Mouse (Mus musculus): ENCODE results near the gene Ccr3.

The Ccr3 gene

DNA sequence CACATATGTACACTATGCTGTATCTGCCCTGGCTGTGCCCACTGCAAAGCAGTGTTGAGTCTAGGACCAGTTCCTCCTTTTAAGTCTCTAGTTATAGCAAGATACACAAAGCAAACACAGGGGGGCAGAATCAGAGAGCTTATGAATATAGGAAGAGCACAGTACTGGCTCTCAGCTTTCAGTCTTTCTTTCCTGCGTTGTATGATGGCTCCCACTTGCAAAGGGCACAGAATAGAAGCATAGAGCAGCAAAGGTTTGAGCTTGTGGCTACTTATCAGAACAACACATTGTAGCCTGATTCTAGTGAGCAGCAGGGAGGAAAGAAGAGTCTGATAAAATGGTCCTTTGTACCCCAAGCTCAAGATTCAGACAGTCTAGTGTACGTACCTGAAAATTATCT, 35.6 kb upstream of the Ccr3 start:
- no peaks in the 10 kb centered on the region for H3K27me3 ChIP-seq (ENCODE audit: insufficient read depth, low read length)
- no peak for TF ChIP-seq NANOG (IDR thresholded peaks at IDR 0.05; ENCODE audit: borderline replicate concordance, low read length)
- no peak for TF ChIP-seq CTCF (conservative IDR thresholded peaks at IDR 0.05; ENCODE audit: low read length)
- TF ChIP-seq POU5F1 (IDR thresholded peaks at IDR 0.05; ENCODE audit: borderline replicate concordance, low read length): no peak
- no peaks in the 10 kb centered on the region for H3K9me3 ChIP-seq (ENCODE audit: low read length)
- H3K4me3 ChIP-seq (replicated peaks; ENCODE audit: low read length): no peak overlapping the region
- H3K36me3 ChIP-seq (ENCODE audit: insufficient read depth, low read length): no peaks in the 10 kb centered on the region
- no peaks in the 10 kb centered on the region for H3K4me1 ChIP-seq (replicated peaks; ENCODE audit: low read depth, low read length)

GRCm38 (mm10) chr9:123989671-123990070, 32.1 kb upstream of the Ccr3 start:
- Histone ChIP-seq H3K4me3 (replicated peaks; ENCODE audit: low read length) (no peak overlapping the region), H3K36me3 (ENCODE audit: insufficient read depth, low read length) (no peaks in the 10 kb centered on the region), H3K9me3 (ENCODE audit: low read length) (no peaks in the 10 kb centered on the region), H3K4me1 (replicated peaks; ENCODE audit: low read depth, low read length) (no peaks in the 10 kb centered on the region), H3K27me3 (ENCODE audit: insufficient read depth, low read length) (no peaks in the 10 kb centered on the region)
- TF ChIP-seq CTCF (conservative IDR thresholded peaks at IDR 0.05; ENCODE audit: low read length) (no peak), POU5F1 (IDR thresholded peaks at IDR 0.05; ENCODE audit: borderline replicate concordance, low read length) (no peak), NANOG (IDR thresholded peaks at IDR 0.05; ENCODE audit: borderline replicate concordance, low read length) (no peak)

DNA sequence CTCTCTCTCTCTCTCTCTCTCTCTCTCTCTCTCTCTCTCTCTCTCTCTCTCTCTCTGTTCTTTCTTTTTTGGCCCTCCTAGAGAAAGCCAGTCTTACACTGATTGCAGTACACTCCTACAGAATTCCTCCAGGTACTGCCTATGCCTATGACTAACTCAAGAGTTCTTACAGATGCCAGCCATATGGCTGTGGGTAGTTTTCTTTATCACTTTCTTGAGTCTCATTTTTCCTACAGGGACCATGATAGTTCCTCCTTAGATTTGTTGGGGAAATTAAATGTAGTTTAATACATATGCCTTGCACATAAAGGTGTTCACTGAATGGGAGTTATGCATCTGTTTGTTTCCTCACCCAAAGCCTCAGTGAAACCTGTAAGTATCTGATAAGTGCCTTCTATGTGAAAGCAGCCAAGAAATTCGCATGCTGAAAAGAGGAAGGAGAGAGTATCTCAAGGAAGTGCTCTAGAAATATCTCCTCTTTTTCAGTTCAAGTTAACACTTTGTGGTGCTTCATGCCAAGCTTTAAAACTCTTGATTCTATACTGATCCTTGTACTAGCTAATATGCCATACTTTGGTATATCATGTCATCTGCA, 30.4 kb upstream of the Ccr3 start:
- TF ChIP-seq NANOG (IDR thresholded peaks at IDR 0.05; ENCODE audit: borderline replicate concordance, low read length) (no peak), POU5F1 (IDR thresholded peaks at IDR 0.05; ENCODE audit: borderline replicate concordance, low read length) (no peak), CTCF (conservative IDR thresholded peaks at IDR 0.05; ENCODE audit: low read length) (no peak)
- Histone ChIP-seq H3K9me3 (ENCODE audit: low read length) (no peaks in the 10 kb centered on the region), H3K4me3 (replicated peaks; ENCODE audit: low read length) (no peak overlapping the region), H3K4me1 (replicated peaks; ENCODE audit: low read depth, low read length) (no peaks in the 10 kb centered on the region), H3K36me3 (ENCODE audit: insufficient read depth, low read length) (no peaks in the 10 kb centered on the region), H3K27me3 (ENCODE audit: insufficient read depth, low read length) (no peaks in the 10 kb centered on the region)

DNA sequence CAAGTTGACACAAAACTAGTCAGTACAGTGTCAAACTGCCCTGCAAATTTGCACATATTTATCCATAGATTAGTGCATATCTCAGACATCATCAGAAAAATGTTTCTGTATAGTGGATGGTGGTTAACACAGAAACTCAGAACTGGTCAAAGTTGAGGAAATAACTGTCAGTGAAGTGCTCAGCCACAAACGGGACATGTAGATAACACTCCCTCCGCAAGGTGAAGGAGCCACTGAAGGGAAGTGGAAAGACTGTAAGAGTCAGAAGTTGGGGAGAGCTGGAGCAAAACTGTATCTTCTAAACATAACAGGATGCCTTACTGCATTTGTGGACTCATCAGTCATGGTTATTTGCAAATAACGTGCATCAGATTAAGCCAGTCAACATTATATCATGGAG, 24.1 kb upstream of the Ccr3 start:
- TF ChIP-seq NANOG (IDR thresholded peaks at IDR 0.05; ENCODE audit: borderline replicate concordance, low read length) (no peak), POU5F1 (IDR thresholded peaks at IDR 0.05; ENCODE audit: borderline replicate concordance, low read length) (no peak), CTCF (conservative IDR thresholded peaks at IDR 0.05; ENCODE audit: low read length) (no peak)
- Histone ChIP-seq H3K9me3 (ENCODE audit: low read length) (no peaks in the 10 kb centered on the region), H3K4me3 (replicated peaks; ENCODE audit: low read length) (no peak overlapping the region), H3K4me1 (replicated peaks; ENCODE audit: low read depth, low read length) (no peaks in the 10 kb centered on the region), H3K27me3 (ENCODE audit: insufficient read depth, low read length) (no peaks in the 10 kb centered on the region), H3K36me3 (ENCODE audit: insufficient read depth, low read length) (no peaks in the 10 kb centered on the region)

DNA sequence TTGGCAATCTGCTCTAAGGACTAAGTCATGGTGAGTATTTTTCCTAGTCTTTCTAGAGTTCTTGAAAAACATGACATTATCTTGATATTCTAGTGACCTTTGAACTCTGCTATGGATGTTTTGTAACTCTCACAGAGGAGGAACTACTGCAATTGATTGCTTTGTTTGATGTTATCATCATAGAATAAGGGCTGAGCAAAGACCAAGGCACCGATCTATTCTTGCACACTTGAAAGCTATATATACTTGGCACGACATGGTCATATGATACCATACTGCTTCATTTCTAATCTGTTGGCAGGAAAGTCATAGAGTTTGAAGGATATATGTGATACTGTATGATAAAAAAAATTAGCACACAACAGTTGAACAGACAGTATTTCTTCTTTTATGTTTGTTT, 22.0 kb upstream of the Ccr3 start:
- H3K4me1 ChIP-seq (replicated peaks; ENCODE audit: low read depth, low read length): no peaks in the 10 kb centered on the region
- TF ChIP-seq CTCF (conservative IDR thresholded peaks at IDR 0.05; ENCODE audit: low read length): no peak
- no peak for TF ChIP-seq NANOG (IDR thresholded peaks at IDR 0.05; ENCODE audit: borderline replicate concordance, low read length)
- no peak for TF ChIP-seq POU5F1 (IDR thresholded peaks at IDR 0.05; ENCODE audit: borderline replicate concordance, low read length)
- no peaks in the 10 kb centered on the region for H3K27me3 ChIP-seq (ENCODE audit: insufficient read depth, low read length)
- peaks cover 5% of the 10 kb centered on the region for H3K9me3 ChIP-seq (ENCODE audit: low read length)
- no peak overlapping the region for H3K4me3 ChIP-seq (replicated peaks; ENCODE audit: low read length)
- no peaks in the 10 kb centered on the region for H3K36me3 ChIP-seq (ENCODE audit: insufficient read depth, low read length)

- no peaks in the 10 kb centered on the region for H3K4me1 ChIP-seq (replicated peaks; ENCODE audit: low read depth, low read length)
- H3K9me3 ChIP-seq (ENCODE audit: low read length): no peaks in the 10 kb centered on the region
- H3K36me3 ChIP-seq (ENCODE audit: insufficient read depth, low read length): no peaks in the 10 kb centered on the region
- H3K27me3 ChIP-seq (ENCODE audit: insufficient read depth, low read length): no peaks in the 10 kb centered on the region
- H3K4me3 ChIP-seq (replicated peaks; ENCODE audit: low read length): no peak overlapping the region
- TF ChIP-seq CTCF (conservative IDR thresholded peaks at IDR 0.05; ENCODE audit: low read length) (no peak), POU5F1 (IDR thresholded peaks at IDR 0.05; ENCODE audit: borderline replicate concordance, low read length) (no peak), NANOG (IDR thresholded peaks at IDR 0.05; ENCODE audit: borderline replicate concordance, low read length) (no peak)
Observed at GRCm38 (mm10) chr9:124012691-124013090, 9.1 kb upstream of the Ccr3 start.

DNA sequence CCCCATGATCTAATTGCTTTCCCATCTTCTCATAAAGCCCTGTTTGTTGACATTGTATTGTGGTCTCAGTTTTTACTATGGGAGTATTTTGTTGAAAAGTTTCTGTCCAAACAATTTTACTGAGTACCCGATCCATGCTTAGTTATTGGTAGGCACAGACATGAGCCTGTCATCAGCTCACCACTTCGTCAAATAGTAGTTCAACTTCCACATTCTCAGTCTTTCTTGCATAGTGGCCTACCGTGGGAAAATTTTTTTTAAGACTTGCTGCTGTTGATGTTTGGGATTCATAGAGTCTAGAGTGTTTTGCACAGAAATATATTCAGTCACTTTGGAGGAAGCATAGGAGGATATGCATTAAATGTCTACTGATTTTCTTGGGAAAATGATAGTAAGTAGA, 8.5 kb upstream of the Ccr3 start:
- Histone ChIP-seq H3K36me3 (ENCODE audit: insufficient read depth, low read length) (no peaks in the 10 kb centered on the region), H3K4me1 (replicated peaks; ENCODE audit: low read depth, low read length) (no peaks in the 10 kb centered on the region), H3K27me3 (ENCODE audit: insufficient read depth, low read length) (no peaks in the 10 kb centered on the region), H3K4me3 (replicated peaks; ENCODE audit: low read length) (no peak overlapping the region), H3K9me3 (ENCODE audit: low read length) (no peaks in the 10 kb centered on the region)
- TF ChIP-seq POU5F1 (IDR thresholded peaks at IDR 0.05; ENCODE audit: borderline replicate concordance, low read length) (no peak), NANOG (IDR thresholded peaks at IDR 0.05; ENCODE audit: borderline replicate concordance, low read length) (no peak), CTCF (conservative IDR thresholded peaks at IDR 0.05; ENCODE audit: low read length) (no peak)

DNA sequence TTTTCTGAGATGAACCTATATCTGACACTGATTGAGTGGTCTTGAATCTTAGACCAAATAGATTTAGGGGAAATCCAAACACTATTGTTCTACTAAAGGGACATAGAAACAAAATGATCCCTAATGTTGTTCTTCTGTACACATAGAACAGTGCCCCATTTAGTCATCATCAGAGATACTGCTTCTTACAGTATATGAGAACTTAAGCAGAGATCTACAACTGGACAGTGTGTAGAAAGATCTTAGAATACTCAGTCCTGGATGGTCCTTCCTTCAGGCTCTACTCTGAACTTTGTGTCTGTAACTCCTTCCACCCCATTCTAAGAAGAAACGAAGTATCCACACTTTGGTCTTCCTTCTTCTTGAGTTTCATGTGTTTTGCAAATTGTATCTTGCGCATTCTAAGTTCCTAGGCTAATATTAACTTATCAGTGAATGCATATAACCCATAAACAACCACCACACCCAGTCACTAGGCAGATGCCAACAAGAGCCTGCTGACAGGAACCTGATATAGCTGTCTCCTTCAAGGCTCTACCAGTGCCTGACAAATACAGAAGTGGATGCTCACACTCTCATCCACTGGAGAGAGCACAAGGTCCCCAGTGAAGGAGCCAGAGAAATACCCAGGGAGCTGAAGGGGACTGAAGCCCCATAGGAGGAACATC, 6.7 kb upstream of the Ccr3 start:
- Histone ChIP-seq H3K4me3 (replicated peaks; ENCODE audit: low read length) (no peak overlapping the region), H3K27me3 (ENCODE audit: insufficient read depth, low read length) (no peaks in the 10 kb centered on the region), H3K36me3 (ENCODE audit: insufficient read depth, low read length) (no peaks in the 10 kb centered on the region), H3K9me3 (ENCODE audit: low read length) (no peaks in the 10 kb centered on the region), H3K4me1 (replicated peaks; ENCODE audit: low read depth, low read length) (no peaks in the 10 kb centered on the region)
- TF ChIP-seq NANOG (IDR thresholded peaks at IDR 0.05; ENCODE audit: borderline replicate concordance, low read length) (no peak), CTCF (conservative IDR thresholded peaks at IDR 0.05; ENCODE audit: low read length) (no peak), POU5F1 (IDR thresholded peaks at IDR 0.05; ENCODE audit: borderline replicate concordance, low read length) (no peak)

- no peaks in the 10 kb centered on the region for H3K9me3 ChIP-seq (ENCODE audit: low read length)
- no peak overlapping the region for H3K4me3 ChIP-seq (replicated peaks; ENCODE audit: low read length)
- TF ChIP-seq POU5F1 (IDR thresholded peaks at IDR 0.05; ENCODE audit: borderline replicate concordance, low read length) (no peak), CTCF (conservative IDR thresholded peaks at IDR 0.05; ENCODE audit: low read length) (no peak), NANOG (IDR thresholded peaks at IDR 0.05; ENCODE audit: borderline replicate concordance, low read length) (no peak)
- H3K36me3 ChIP-seq (ENCODE audit: insufficient read depth, low read length): no peaks in the 10 kb centered on the region
- no peaks in the 10 kb centered on the region for H3K27me3 ChIP-seq (ENCODE audit: insufficient read depth, low read length)
- no peaks in the 10 kb centered on the region for H3K4me1 ChIP-seq (replicated peaks; ENCODE audit: low read depth, low read length)
Observed at GRCm38 (mm10) chr9:124016048-124016447, 5.7 kb upstream of the Ccr3 start.

Measured in E14TG2a.4 (cell line).